Mouse (Mus musculus) heart, adult 2 months (tissue): ENCODE results near the gene Agap2. TPM values are rescaled to one million over a fixed set of nuclear protein-coding genes. Genes with fewer than 3 reads are reported as not detected.

ENCODE experiments used
- DNase-seq, 2 experiments: peaks; one replicate each; pipeline ENCODE4 v3.0.0; 2021
- H3K27ac ChIP-seq: fragments of 200-600 bp; 2 replicates; pipeline ENCODE4 v1.8.1; 2022
- H3K27me3 ChIP-seq: fragments of 200-500 bp; 2 replicates; pipeline ENCODE4 v1.6.1; 2012; ENCODE audit warnings: mild to moderate bottlenecking, low read length, inconsistent platforms, mixed read lengths; ENCODE audit not compliant: control insufficient read depth, insufficient read depth
- H3K36me3 ChIP-seq: fragments of 200-500 bp; 2 replicates; pipeline ENCODE4 v1.6.1; 2012; ENCODE audit warnings: low read length, inconsistent platforms; ENCODE audit not compliant: control insufficient read depth, insufficient read depth
- H3K4me1 ChIP-seq: fragments of 200-500 bp; 2 replicates; pipeline ENCODE4 v1.6.1; 2011; ENCODE audit warnings: low read length; ENCODE audit not compliant: control insufficient read depth, insufficient read depth
- H3K4me3 ChIP-seq: fragments of 200-600 bp; 2 replicates; pipeline ENCODE4 v1.8.1; 2022
- H3K79me2 ChIP-seq: fragments of 200-500 bp; replicated peaks from 2 replicates; pipeline ENCODE4 v1.6.1; 2012; ENCODE audit warnings: mild to moderate bottlenecking, inconsistent platforms, low read length, moderate library complexity, mixed read lengths; ENCODE audit not compliant: control insufficient read depth, insufficient read depth
- H3K9ac ChIP-seq: fragments of 200-500 bp; 2 replicates; pipeline ENCODE4 v1.6.1; 2012; ENCODE audit warnings: low read depth, mild to moderate bottlenecking, control low read depth, inconsistent platforms, low read length, mixed read lengths
- CTCF ChIP-seq: fragments of 200-600 bp; IDR thresholded peaks from 2 replicates; pipeline ENCODE4 v1.8.1; 2022; ENCODE audit warnings: antibody characterized with exemption, mild to moderate bottlenecking, moderate library complexity
- EP300 ChIP-seq: fragments of 200-500 bp; IDR thresholded peaks from 2 replicates; pipeline ENCODE4 v1.6.1; 2011; ENCODE audit warnings: low read depth, low read length, control low read depth; ENCODE audit not compliant: insufficient read depth
- POLR2A ChIP-seq: fragments of 200-500 bp; IDR thresholded peaks from 2 replicates; pipeline ENCODE4 v1.6.1; 2011; ENCODE audit warnings: mild to moderate bottlenecking, low read depth, low read length, control low read depth; ENCODE audit not compliant: insufficient read depth
- WGBS: fragments of 180-500 bp; shearing (Covaris S2); methylation state at CpG from one replicate; pipeline ENCODE4 v1.1.7; 2018; 5-methylcytosine and 5-hydroxymethylcytosine counted together
- intact Hi-C: fragments of 180-260 bp; cut with DNase I; formaldehyde crosslinking; loops from one replicate; pipeline ENCODE4 v1.15.1; 2025
- polyA plus RNA-seq: library from polyadenylated mRNA; depleted of rRNA; stranded (reverse); fragments of >200 nt; gene quantifications from 2 replicates; pipeline ENCODE4 v1.2.3, GENCODE M21; 2012
- total RNA-seq, 2 experiments: library from RNA; stranded (reverse); gene quantifications; 2 replicates each; pipeline ENCODE4 v1.2.3; 2021

Gene Agap2
- total and polyA plus RNA-seq, 3 experiments, result 4.8 to 5.5 (median 5.0) TPM

DNA sequence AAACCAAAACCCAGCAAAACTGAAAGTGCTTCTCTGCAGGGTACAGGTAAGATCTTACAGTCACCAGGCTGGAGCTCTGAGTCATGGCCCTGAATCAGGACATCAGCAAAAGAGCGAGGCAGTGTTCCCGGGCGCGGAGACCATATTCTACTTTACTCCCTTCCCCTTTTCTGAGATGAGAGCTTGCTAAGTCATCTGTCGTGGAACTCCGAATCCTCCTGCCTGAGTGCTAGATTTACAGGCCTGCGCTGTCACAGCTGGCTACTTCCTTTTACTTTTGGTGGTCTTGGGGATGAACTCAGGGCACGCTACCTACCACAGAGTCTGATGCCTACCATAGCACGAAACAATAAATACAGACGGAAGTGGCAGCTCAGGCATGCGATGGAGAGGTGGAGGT, 39.3 kb downstream of the Agap2 start:
- H3K79me2 ChIP-seq, result no peaks in the 10 kb centered on the region
- no peak overlapping the region for H3K27ac ChIP-seq
- H3K36me3 ChIP-seq, result no peaks in the 10 kb centered on the region
- no peak overlapping the region for H3K9ac ChIP-seq
- H3K4me3 ChIP-seq, result no peak overlapping the region
- WGBS, result 88% methylated on average over 11 of the region's 11 CpGs
- intact Hi-C loops, result no loop called here
- H3K27me3 ChIP-seq, result no peaks in the 10 kb centered on the region
- no peaks in the 10 kb centered on the region for H3K4me1 ChIP-seq
- no peak for TF ChIP-seq CTCF
- TF ChIP-seq POLR2A, result no peak
- no peak for TF ChIP-seq EP300
- DNase-seq, result no peak

DNA sequence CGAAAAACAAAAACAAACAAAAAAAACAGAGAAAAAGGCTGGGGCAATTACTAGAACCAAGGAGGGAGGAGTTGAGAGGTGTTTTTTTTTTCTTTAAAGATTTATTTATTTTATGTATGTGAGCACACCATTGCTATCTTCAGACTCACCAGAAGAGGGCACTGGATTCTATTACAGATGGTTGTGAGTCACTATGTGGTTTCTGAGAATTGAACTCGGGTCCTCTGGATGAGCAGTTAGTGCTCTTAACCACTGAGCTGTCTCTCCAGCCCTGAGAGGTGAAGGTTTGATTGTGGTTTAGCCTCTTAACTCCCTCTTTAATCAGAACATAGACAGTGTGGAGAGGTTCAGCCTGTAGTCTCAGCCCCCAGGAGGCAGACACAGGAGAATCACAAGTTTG, 40.0 kb downstream of the Agap2 start:
- Histone ChIP-seq H3K4me3 (no peak overlapping the region), H3K27me3 (no peaks in the 10 kb centered on the region), H3K4me1 (no peaks in the 10 kb centered on the region), H3K9ac (no peak overlapping the region), H3K36me3 (no peaks in the 10 kb centered on the region), H3K27ac (no peak overlapping the region), H3K79me2 (no peaks in the 10 kb centered on the region)
- DNase-seq, result no peak
- 85% methylated on average over 2 of the region's 2 CpGs for WGBS
- TF ChIP-seq CTCF (peak; percentile 53), EP300 (no peak), POLR2A (no peak)
- intact Hi-C loops, result no loop called here

DNA sequence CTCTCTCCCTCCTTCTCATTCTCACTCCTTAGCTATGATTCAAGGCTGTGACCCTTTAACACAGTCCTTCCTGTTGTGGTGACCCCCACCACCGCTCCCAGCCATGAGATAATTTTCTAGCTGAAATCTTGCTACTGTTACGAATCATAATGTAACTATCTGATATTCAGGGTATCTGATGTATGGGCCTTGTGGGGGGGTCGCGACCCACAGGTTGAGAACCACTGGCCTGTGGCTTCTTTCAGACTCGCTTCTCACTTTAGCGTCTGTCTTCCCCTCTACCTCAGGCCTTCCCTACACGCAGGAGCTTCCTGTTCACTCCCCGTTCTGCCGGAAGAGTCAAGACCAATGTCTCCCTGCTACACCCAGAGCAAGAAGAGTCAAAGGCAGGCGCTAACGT, 43.4 kb downstream of the Agap2 start:
- DNase-seq, result no peak
- intact Hi-C loops, result no loop called here
- Histone ChIP-seq H3K4me1 (peaks cover 2% of the 10 kb centered on the region; the same call in 1 of the 2 replicates), H3K27me3 (no peaks in the 10 kb centered on the region), H3K4me3 (no peak overlapping the region), H3K79me2 (no peaks in the 10 kb centered on the region), H3K9ac (no peak overlapping the region), H3K27ac (no peak overlapping the region), H3K36me3 (no peaks in the 10 kb centered on the region)
- TF ChIP-seq POLR2A (no peak), EP300 (no peak), CTCF (no peak)
- WGBS, result 91% methylated on average over 11 of the region's 11 CpGs

- Histone ChIP-seq H3K4me1 (peaks cover 2% of the 10 kb centered on the region; the same call in 1 of the 2 replicates), H3K9ac (no peak overlapping the region), H3K4me3 (no peak overlapping the region), H3K79me2 (no peaks in the 10 kb centered on the region), H3K27me3 (no peaks in the 10 kb centered on the region), H3K36me3 (no peaks in the 10 kb centered on the region), H3K27ac (no peak overlapping the region)
- no peak for DNase-seq
- 92% methylated on average over 10 of the region's 10 CpGs for WGBS
- TF ChIP-seq POLR2A, result no peak
- TF ChIP-seq EP300, result no peak
- no peak for TF ChIP-seq CTCF
- intact Hi-C loops, result no loop called here
Observed at GRCm38 (mm10) chr10:127119229-127119628, 44.1 kb downstream of the Agap2 start.

DNA sequence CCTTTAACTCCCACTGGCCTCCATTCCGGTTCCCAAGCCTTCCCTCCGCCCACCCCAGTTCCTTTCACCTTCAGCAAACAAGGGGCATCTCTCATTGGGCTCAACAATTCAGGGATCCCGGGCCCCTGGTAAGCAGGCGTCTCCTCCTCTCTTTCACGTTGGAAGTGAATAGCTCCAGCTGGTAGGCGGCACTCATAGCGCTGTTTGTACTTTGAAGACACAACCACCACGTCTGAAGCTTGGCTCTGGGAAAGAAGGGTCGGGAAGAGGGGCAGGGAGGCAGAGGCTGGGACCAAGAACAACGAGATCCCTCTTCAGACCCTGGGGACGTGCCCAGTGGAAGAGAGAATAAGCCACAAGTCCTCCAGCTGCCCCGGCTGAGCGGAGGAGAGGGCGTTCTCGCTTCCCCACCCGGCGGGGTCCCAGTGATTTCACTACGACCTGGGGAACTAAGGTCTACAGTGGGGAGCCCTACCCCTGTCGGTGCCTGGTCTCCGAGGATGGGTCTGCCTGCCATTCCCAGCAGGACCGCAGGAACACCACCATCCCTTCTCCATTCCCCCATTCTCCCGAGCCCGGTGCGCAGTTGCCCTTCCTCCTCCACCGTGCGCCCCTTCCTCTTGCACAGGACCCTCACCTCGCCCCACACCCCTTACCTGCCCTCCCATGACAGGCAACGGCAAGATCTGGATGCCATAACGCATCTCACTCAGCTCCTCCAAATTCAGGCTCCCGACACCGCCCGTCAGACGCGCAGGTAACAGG, 45.4 kb downstream of the Agap2 start:
- Histone ChIP-seq H3K79me2 (no peaks in the 10 kb centered on the region), H3K27ac (peak overlapping the region; percentile 24), H3K4me1 (peaks cover 2% of the 10 kb centered on the region; the same call in 1 of the 2 replicates), H3K27me3 (no peaks in the 10 kb centered on the region), H3K4me3 (peak overlapping the region; percentile 94), H3K36me3 (no peaks in the 10 kb centered on the region), H3K9ac (peak overlapping the region; percentile 73)
- WGBS, result 2% methylated on average over 34 of the region's 34 CpGs
- no peak for DNase-seq
- intact Hi-C loops, result loop anchor here (5.0 kb wide), 1 partner anchor 192 kb away; the partner anchor contains the start of gene Mars
- no peak for TF ChIP-seq POLR2A
- no peak for TF ChIP-seq EP300
- TF ChIP-seq CTCF, result no peak

- WGBS, result under 1% methylated on average over 19 of the region's 19 CpGs
- peak; percentile 94 for TF ChIP-seq POLR2A
- TF ChIP-seq EP300, result peak; percentile 77; the same call in 1 of the 2 replicates
- TF ChIP-seq CTCF, result 0 out of 2 replicates have a peak, but pooled peaks have one; percentile 18
- Histone ChIP-seq H3K4me3 (peak within 1 kb of the TSS; percentile 94), H3K27ac (peak within 1 kb of the TSS; percentile 24), H3K36me3 (no peaks in the 10 kb centered on the region), H3K27me3 (no peaks in the 10 kb centered on the region), H3K79me2 (no peaks in the 10 kb centered on the region), H3K4me1 (peaks cover 2% of the 10 kb centered on the region; the same call in 1 of the 2 replicates), H3K9ac (peak within 1 kb of the TSS; percentile 73)
- peak; percentile 95 to 97 for DNase-seq
- intact Hi-C loops, result loop anchor here (5.0 kb wide), 1 partner anchor 191 kb away; the partner anchor contains the start of gene Mars
Observed at GRCm38 (mm10) chr10:127121066-127121477, 46.0 kb downstream of the Agap2 start, which contains the start of gene Os9. TSS of gene Os9 (minus strand) at chr10:127121131.
